Mouse (Mus musculus): ENCODE results near the gene Ppp1r13b. TPM values are rescaled to one million over a fixed set of nuclear protein-coding genes. Genes with fewer than 3 reads are reported as not detected.
A peak's percentile ranks its signal among the peaks of the same experiment; 100 is the strongest.

Ppp1r13b gene
- total RNA-seq, 2 experiments from 2014 or later: 21.1 to 21.5 TPM

DNA sequence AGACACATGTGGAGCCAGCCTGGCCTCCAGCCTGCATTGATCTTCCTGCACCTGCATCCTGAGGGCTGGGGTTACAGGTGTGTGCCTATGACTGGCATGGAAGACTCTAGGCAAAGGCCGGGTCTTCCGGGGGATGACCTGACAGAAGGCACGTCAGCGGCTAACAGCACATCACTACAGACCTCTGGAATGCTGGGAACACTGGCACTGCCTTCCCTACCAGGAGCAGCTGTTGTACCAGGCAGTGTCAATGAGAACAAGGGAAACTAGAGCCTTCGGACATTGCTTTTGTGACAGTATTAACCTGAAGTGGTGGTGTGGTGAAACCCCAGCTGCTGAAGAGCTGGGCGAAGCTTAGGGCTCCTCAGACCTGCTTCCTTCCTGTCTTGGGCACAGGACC is 99.1 kb downstream of the Ppp1r13b start:
- intact Hi-C loops (cut with DNase I): loop anchor here (5.0 kb wide), 1 partner anchor 41 kb away; no protein-coding TSS in a partner anchor
- DNase-seq: no peak

DNA sequence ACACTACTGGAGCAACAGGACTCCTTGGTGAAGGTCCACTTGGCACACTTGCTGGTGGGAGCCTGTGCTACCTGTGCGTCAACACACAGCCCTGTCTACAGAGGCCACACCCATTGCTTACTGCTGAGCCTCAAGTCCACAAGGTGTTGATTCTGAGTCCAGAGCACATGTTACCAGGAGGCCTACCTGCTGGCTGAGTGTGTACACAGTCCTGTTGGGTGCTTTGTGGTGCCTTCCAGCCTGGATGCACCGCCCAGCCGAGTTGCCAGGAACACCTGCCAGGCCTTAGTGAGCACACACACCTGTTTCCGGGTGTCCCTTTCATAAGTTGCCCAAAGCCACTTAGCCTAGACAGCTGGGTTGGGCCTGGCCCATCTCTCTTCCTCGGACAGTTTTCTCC is 104.4 kb downstream of the Ppp1r13b start:
- intact Hi-C loops (cut with DNase I): no loop called here
- no peak for DNase-seq

DNA sequence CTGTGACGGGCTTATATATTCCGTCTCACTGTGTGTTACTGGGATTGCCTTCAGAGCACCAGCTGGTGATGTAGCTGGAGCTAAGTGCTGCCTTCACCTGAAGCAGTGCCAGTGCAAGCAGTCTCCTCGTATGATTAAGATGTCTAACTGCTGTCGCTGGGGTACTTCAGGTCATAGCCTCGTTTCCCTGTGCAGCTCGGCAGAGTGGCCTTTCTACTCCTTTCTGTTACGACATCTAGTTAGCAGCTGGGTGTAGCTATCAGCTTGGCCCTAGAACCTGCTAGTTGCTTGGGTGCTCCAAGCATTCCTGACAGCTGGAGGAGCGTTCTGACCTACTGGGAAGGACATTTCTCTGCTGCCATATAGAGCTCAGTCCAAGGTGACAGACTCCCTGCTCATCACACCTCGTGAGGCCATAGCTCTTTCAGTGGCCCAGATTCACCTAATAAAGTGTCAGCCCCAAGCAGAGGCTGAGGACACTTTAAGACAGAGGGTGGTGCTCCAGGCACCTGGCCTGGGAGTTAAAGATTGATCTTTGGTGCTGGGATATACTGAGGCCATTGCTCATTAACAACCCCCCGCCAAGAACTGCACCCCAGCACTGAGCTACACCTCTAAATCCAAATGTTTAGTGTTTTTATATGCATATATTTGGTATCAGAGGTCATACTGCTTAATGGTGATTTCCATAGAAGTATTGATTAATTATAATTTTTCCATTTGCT is 107.3 kb downstream of the Ppp1r13b start:
- no peak for DNase-seq

DNA sequence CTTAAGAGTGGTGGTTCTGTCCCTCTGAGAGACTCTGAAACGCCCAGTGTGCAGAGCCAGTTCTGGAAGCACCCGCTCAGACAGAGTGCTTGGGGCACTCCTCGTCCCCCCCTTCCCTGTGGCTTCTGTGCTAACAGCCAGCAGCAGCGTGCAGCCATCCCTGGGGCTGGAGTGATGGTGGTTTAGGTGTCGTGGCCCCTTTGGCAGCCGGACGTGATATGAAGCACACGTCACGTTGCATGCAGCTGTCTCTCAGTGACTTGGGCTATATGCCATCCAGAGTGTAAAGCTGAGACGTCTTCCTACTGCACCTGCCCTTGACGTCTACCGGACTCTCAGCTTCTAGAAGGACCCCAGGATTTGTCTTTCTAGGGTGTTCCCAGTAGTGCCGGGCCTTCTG is 109.4 kb downstream of the Ppp1r13b start:
- intact Hi-C loops (cut with DNase I): no loop called here
- DNase-seq: no peak

More for the DNA sequence above, 107.3 kb downstream of the Ppp1r13b start:
- intact Hi-C loops (cut with DNase I): no loop called here

DNA sequence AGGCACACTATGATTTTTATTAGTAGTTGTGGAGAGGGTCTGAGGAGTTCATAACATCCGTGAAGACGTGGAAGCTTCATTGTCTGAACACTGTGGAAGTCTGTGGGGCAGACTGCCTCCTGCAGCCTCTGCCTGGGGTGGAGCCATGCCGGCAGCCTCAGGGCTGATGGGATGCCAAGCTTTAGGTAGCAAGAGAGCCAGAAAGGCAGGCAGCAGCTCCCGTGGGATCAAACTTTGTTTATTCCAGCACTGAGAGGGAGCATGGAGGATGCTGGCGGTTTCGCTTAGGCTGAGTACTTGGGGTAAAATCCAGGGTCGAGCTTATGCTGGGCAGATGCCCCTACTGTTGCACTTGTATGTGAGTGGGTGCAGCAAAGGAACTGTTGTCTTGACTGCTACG is 110.7 kb downstream of the Ppp1r13b start:
- intact Hi-C loops (cut with DNase I): no loop called here
- DNase-seq: no peak

DNA sequence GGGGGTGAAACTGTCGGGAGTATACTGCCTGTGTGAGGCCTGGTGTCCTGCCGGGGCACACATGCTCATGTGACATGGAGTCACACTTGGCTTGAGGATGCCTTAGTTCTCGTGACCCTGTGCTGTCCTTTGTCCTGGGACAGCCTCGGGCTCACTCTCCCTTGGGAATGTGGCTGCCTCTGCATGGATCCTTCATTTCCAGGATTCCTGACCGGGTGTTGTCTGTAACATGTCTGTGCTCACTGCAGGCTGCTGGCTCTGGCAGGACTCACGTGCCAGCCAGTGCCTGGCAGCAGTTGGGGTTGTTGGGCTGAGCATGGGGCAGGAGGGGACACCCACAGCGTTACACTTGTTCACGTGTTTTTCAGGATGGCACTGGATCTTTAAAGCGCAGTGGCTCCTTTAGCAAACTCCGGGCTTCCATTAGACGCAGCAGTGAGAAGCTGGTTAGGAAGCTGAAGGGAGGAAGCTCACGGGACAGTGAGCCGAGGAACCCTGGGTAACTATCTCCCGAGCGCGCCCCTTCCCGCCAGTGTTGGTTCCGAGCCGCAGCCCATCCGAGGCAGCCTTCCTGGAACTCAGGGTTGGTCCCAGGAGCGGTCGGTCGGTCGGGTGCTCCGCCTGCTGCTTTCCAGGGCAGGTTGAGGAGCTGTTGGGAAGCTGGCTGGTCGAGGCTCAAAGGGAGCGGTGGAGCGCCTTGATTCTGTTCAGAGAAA is 112.6 kb downstream of the Ppp1r13b start:
- intact Hi-C loops (cut with DNase I): no loop called here
- peak; percentile 54 to 74 for DNase-seq

DNA sequence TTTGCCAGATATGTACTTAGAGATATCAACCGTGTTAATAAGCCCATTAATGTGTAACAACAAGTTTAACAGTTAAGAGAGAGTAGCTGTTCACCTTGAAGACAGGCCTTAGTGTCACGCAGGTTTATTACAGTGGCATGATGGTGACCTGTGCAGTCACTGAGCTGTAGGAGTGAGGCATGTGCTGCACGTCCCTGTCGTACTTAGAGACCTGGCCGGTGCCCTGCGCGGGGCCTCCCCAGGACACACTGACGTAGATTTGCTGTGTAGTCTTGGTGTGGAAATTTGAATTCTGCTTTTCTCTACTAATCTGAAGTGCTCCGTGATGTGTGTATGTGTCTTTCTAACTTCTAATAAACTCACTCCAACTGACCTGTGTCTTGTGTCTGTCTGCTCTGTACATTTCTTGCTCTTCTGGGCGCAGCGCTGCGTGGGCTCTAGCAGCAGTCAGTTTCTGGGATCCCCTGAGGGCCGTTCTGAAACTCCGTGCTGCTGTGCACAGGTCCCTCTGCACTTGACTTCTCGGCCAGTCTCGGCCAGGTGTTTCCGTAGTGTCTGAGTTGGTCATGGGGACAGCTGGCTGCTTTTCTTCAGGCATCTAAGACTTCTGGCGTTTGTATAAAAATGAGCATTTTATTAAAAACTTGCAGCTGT is 113.3 kb downstream of the Ppp1r13b start:
- intact Hi-C loops (cut with DNase I): no loop called here
- no peak for DNase-seq

DNA sequence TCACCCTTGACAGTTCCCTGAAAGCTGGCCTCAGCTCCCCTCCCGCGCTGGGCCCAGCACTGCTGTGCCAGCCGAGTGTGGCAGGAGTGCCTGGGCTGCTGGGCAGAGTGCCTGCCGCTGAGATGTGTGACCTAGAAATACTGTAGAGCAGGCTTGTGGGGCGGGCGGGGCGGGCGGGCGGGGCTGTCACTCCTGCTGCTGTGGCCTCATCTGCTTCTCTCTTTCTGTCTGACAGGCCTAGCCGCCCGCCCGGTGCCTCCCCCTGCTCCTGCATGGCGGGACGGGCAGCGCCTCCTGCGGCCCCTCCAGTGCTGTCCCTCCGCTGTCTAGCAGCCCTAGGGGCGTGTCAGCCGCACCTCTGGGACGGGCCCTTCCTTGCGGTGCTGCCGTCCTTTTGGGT is 113.8 kb downstream of the Ppp1r13b start:
- intact Hi-C loops (cut with DNase I): no loop called here
- DNase-seq: peak; percentile 69 to 78

DNA sequence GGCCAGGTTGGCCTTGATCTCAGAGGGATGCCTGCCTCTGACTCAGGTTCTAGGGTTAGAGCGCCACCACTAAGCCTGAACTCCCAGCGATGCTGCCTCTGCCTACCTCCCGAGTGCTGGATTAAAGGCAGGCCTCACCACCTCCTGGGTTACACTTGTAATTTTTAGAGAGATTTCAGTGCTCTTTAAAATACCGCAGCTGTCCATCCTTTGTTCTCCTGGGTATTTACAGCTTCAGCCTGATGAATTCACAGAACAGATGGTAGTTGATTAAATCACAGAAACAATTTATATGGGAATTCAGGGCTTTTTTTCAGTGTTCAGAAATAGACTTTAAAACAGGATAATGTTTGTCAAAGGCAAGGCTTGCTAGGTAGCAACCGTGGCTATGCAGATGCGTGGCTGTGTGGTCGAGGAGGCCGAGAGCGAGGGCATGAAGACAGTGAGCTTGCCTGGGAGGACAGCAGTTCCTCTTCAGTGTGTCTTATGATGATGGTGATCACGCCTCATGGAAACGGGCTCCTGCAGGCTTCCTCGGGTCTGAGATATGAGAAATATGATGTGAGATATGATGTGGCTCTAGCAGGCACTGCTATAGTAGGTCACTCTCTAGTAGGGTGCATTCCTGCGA is 116.3 kb downstream of the Ppp1r13b start:
- intact Hi-C loops (cut with DNase I): no loop called here
- DNase-seq: no peak

DNA sequence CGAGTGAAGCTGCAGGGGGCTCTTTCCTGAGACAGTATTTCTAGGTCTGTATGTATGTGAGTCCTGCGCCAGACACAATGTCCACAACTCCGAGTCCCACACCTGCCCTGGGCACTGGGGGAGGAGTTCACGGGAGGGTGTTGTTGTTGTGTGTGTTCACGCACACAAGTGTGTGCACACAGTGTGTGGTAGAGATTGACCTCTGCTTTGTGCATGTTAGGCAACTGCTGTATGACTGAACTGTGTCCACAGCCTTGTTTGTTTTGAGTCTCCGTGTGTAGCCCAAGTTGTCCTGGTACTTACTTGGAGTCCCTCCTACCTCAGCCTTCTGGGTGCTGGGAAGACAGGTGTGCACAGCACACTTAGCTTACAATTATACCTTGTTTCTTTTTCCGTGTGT is 117.3 kb downstream of the Ppp1r13b start:
- no peak for DNase-seq
- intact Hi-C loops (cut with DNase I): no loop called here

DNA sequence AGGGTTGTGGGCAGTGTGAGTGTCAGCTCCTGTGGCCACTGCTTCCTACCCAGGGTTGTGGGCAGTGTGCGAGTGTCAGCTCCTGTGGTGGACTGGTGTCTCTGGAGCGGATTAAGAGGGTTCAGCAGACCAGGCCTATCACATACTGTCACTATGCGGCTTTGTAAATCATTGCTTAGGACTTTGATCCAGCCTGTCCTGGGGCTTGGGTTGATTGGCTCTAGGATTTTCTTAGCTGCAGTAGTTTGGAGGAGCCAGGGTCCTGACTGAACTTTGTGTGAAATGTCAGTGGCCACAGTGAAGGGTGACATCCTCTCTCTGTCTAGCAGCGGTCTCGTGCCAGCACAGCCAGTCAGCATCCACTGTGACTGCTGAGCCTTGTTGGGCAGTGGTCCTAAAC is 117.8 kb downstream of the Ppp1r13b start:
- DNase-seq: no peak
- intact Hi-C loops (cut with DNase I): no loop called here

DNA sequence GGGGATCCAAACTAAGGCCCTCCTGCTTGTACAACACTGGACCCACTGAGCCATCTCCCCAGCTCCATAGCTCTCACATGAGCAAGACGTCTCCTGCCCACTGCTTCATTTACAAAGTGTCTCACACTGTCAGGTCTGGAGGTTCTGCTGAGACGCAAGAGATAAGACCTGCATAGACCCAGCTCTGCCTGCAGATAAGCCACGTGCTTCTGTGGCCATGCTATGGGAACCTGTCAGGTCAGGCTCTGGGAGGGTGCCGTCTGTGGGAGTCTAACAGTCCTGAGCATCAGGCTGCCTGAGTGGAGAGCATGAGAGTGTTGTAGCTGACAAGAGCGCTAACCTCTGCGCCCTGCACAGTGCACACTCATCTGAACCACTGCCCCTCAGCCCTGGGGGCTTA is 120.9 kb downstream of the Ppp1r13b start:
- no peak for DNase-seq
- intact Hi-C loops (cut with DNase I): no loop called here

DNA sequence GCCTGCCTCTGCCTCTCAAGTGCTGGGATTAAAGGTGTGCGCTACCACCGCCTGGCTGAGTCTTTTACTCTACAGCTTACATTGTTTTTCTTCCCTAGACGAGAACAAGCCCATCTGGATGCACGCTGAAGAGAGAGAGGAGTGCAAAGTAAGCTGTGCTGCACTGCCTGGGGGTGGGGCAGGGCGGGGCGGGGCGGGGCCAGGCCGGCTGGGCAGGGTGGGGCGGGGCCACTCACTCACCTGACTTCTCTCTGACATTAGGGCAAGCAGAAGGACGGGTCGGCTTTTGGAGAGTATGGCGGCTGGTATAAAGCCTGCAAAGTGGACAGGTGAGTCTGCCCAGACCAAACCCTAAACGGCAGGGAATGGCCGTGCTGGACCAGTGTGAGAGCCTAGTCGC is 122.7 kb downstream of the Ppp1r13b start:
- intact Hi-C loops (cut with DNase I): no loop called here
- DNase-seq: no peak

DNA sequence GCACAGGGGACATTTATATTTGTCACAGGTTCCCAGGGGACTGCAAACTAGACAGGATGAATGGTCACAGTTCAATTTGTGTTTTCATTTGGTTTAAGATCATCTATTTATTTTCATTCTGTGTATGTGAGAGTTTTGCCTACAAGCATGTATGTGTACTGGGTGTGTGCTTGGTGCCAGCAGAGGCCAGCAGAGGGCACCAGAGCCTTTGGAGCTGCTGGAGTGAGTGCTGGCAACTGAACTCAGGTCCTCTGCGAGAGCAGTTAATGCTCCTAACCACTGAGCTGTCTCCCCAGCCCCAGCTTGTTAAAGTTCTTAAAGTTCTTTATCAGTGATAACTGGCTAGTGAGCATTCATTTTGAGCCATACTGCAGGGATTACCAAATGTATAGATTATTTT is 128.4 kb downstream of the Ppp1r13b start:
- no peak for DNase-seq
- intact Hi-C loops (cut with DNase I): no loop called here

Other genes starting within 250 kb of the Ppp1r13b start
- gene Ckb, start 235.8 kb downstream of the Ppp1r13b start, total RNA-seq (2021): 100 to 1,000 TPM in 1 of 2 experiments, 10 to 100 TPM in 1; 98.4 to 117 TPM
- 1 to 10 TPM; 3.3 to 4.7 TPM for gene Trmt61a, start 230.0 kb downstream of the Ppp1r13b start, total RNA-seq (2021)
- 10 to 100 TPM; 22.6 to 22.7 TPM for gene Bag5, start 194.9 kb downstream of the Ppp1r13b start, total RNA-seq (2021)
- gene Apopt1, start 194.8 kb downstream of the Ppp1r13b start, total RNA-seq (2021): 10 to 100 TPM; 36.9 to 37.0 TPM
- 100 to 1,000 TPM; 120 to 129 TPM for gene Klc1, start 149.3 kb downstream of the Ppp1r13b start, total RNA-seq (2021)
- gene Xrcc3, start 94.2 kb downstream of the Ppp1r13b start, total RNA-seq (2021): 1 to 10 TPM; 2.1 to 3.1 TPM
- 10 to 100 TPM; 55.3 to 59.7 TPM for gene Zfyve21, start 93.9 kb downstream of the Ppp1r13b start, total RNA-seq (2021)
- gene Atp5mpl, start 58.9 kb upstream of the Ppp1r13b start, total RNA-seq (2021): 1,000 to 10,000 TPM; 1,406 to 1,431 TPM
- 1 to 10 TPM in 1 of 2 experiments, under 1 TPM in 1; 0.17 to 1.1 TPM for gene Tdrd9, start 63.4 kb upstream of the Ppp1r13b start, total RNA-seq (2021)
- under 1 TPM in 1 of 2 experiments, not detected in 1; 0.34 TPM for gene Rd3l, start 73.2 kb upstream of the Ppp1r13b start, total RNA-seq (2021)
- 1 to 10 TPM in 1 of 2 experiments, under 1 TPM in 1; 0.37 to 2.2 TPM for gene Aspg, start 198.6 kb upstream of the Ppp1r13b start, total RNA-seq (2021)
- 10 to 100 TPM; 22.0 to 23.1 TPM for gene Kif26a, start 238.1 kb upstream of the Ppp1r13b start, total RNA-seq (2021)

All from heart, postnatal 14 days (tissue).